Mouse (Mus musculus): ENCODE results near the gene Zfp362. TPM values are rescaled to one million over a fixed set of nuclear protein-coding genes. Genes with fewer than 3 reads are reported as not detected.

The Zfp362 gene
- 19.5 TPM for polyA plus RNA-seq (2017; shearing (Covaris generic))

GRCm38 (mm10) chr4:128806043-128806826, at the start of gene Zfp362:
Zfp362 (minus strand) TSS chr4:128806045.

GRCm38 (mm10) chr4:128755064-128755463, 50.8 kb downstream of the Zfp362 start, which contains the start of gene A3galt2:
A3galt2 (plus strand) TSS chr4:128755364.

Other genes with a start within 250 kb of the Zfp362 start
- gene Zscan20, start 195.9 kb downstream of the Zfp362 start, polyA plus RNA-seq (2017; shearing (Covaris generic)) = 4.5 TPM
- 0.35 TPM for gene Tlr12, start 187.4 kb downstream of the Zfp362 start, polyA plus RNA-seq (2017; shearing (Covaris generic))
- 152 TPM for gene Phc2, start 151.3 kb downstream of the Zfp362 start, polyA plus RNA-seq (2017; shearing (Covaris generic))
- not detected for gene A3galt2, start 50.7 kb downstream of the Zfp362 start, polyA plus RNA-seq (2017; shearing (Covaris generic))
- gene Trim62, start 77.5 kb upstream of the Zfp362 start, polyA plus RNA-seq (2017; shearing (Covaris generic)) = 8.1 TPM
- 0.51 TPM for gene Azin2, start 156.4 kb upstream of the Zfp362 start, polyA plus RNA-seq (2017; shearing (Covaris generic))
- gene Ak2, start 185.9 kb upstream of the Zfp362 start, polyA plus RNA-seq (2017; shearing (Covaris generic)) = 85.1 TPM